ENCODE assay signal across 1 mouse cellular context in the genomic region with DNA sequence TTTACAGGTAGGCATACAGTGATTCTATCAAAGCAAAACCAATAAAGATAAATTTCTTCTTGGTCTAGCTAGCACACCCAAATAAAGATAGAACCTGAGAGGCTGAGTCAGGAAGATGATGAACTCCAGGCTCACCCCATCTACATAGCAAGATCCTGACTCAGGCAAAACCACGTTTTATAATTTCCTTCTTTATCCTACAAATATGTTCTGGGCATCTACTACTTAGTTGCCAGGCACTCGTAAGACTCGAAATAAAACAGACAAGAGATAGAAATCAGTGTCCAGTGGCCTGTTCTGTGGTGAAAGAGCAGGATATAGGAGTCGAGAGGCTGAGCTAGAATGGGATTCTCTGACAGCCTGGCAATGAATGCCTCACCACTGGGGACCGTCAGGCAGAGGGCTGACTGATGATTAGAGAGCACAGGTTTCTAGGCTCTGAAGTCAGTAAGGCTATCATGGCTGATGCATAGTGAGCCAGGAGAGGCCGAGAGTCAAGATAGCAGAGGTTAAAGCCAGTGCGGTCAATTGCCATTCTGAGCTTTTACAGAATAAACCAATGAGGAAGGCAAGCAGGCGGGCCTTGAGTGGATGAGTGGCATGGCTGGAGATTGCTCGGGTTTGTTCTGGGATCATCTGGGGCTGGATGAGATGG.
TF ChIP-seq lines count a peak whose summit lies in the region.

No protein-coding gene starts in this region.

TF ChIP-seq in MEL, 35 proteins besides CTCF, POLR2A, EP300 and RAD21:
- TF ChIP-seq POLR2AphosphoS2 (IDR thresholded peaks at IDR 0.05; ENCODE audit: low read length) (peak; percentile 58), MYC (IDR thresholded peaks at IDR 0.05; ENCODE audit: low read depth, low read length) (no peak), CHD1 (IDR thresholded peaks at IDR 0.05; ENCODE audit: low read depth, low read length) (no peak), BHLHE40 (IDR thresholded peaks at IDR 0.05; ENCODE audit: borderline replicate concordance, low read depth, low read length) (no peak), TBP (IDR thresholded peaks at IDR 0.05; ENCODE audit: low read depth, low read length) (no peak), ELF1 (IDR thresholded peaks at IDR 0.05; ENCODE audit: low read depth, low read length) (no peak), MAFK (IDR thresholded peaks at IDR 0.05; ENCODE audit: borderline replicate concordance, low read depth, low read length) (no peak)
